Mouse (Mus musculus) CH12F3 (cell line): ENCODE results near the gene Shisal2b.
"Not testable (repeated sequence)": the region's sequence is repeated elsewhere in the genome, so short reads cannot be mapped to it uniquely, and the experiment has no call there.

Experiments
- in situ Hi-C: fragments of 300-500 bp; cut with MboI; formaldehyde crosslinking; loops from 2 replicates; pipeline ENCODE4 v1.14.3; 2020; ENCODE audit warnings: low sequenced_read_pairs

The Shisal2b gene

GRCm38 (mm10) chr13:104863127-104863979 is at the start of gene Shisal2b:
Shisal2b (minus strand) TSS chr13:104863893.
- in situ Hi-C loops, result no loop called here

GRCm38 (mm10) chr13:104911626-104912025 is 47.9 kb upstream of the Shisal2b start:
- in situ Hi-C loops, result not testable (repeated sequence)

- in situ Hi-C loops, result not testable (repeated sequence)
Measured at GRCm38 (mm10) chr13:104911006-104911405, 47.3 kb upstream of the Shisal2b start.

- in situ Hi-C loops, result no loop called here
Measured at GRCm38 (mm10) chr13:104908691-104909090, 45.0 kb upstream of the Shisal2b start.

GRCm38 (mm10) chr13:104894771-104895170 is 31.1 kb upstream of the Shisal2b start:
- in situ Hi-C loops, result no loop called here

GRCm38 (mm10) chr13:104892337-104892736 is 28.6 kb upstream of the Shisal2b start:
- in situ Hi-C loops, result no loop called here

- in situ Hi-C loops, result no loop called here
Measured at GRCm38 (mm10) chr13:104886308-104887032, 22.8 kb upstream of the Shisal2b start.

GRCm38 (mm10) chr13:104883566-104884249 is 20.0 kb upstream of the Shisal2b start:
- in situ Hi-C loops, result no loop called here

GRCm38 (mm10) chr13:104878508-104878907 is 14.8 kb upstream of the Shisal2b start:
- in situ Hi-C loops, result no loop called here

- in situ Hi-C loops, result no loop called here
Measured at GRCm38 (mm10) chr13:104869907-104870306, 6.2 kb upstream of the Shisal2b start.

- in situ Hi-C loops, result no loop called here
Measured at GRCm38 (mm10) chr13:104866726-104867125, 3.0 kb upstream of the Shisal2b start.

- in situ Hi-C loops, result no loop called here
Measured at GRCm38 (mm10) chr13:104853645-104854044, 10.0 kb downstream of the Shisal2b start.

- in situ Hi-C loops, result no loop called here
Measured at GRCm38 (mm10) chr13:104843295-104844089, 20.2 kb downstream of the Shisal2b start.

GRCm38 (mm10) chr13:104841937-104842336 is 21.8 kb downstream of the Shisal2b start:
- in situ Hi-C loops, result no loop called here

GRCm38 (mm10) chr13:104837628-104838027 is 26.1 kb downstream of the Shisal2b start:
- in situ Hi-C loops, result no loop called here

GRCm38 (mm10) chr13:104832811-104833210 is 30.9 kb downstream of the Shisal2b start:
- in situ Hi-C loops, result no loop called here

- in situ Hi-C loops, result no loop called here
Measured at GRCm38 (mm10) chr13:104825470-104825869, 38.2 kb downstream of the Shisal2b start.

- in situ Hi-C loops, result no loop called here
Measured at GRCm38 (mm10) chr13:104822411-104822838, 41.3 kb downstream of the Shisal2b start.

- in situ Hi-C loops, result no loop called here
Measured at GRCm38 (mm10) chr13:104821908-104822307, 41.8 kb downstream of the Shisal2b start.

GRCm38 (mm10) chr13:104821192-104821591 is 42.5 kb downstream of the Shisal2b start:
- in situ Hi-C loops, result no loop called here
